Mouse (Mus musculus) bone marrow macrophage, adult 2 months (primary cell): Measurements from ENCODE around the gene Epb41l2. TPM values are rescaled to one million over a fixed set of nuclear protein-coding genes. Genes with fewer than 3 reads are reported as not detected.

Experiments used
- H3K27ac ChIP-seq: 2 replicates; pipeline ENCODE4 v1.5.1; 2012; ENCODE audit warnings: low read depth, low read length; ENCODE audit not compliant: insufficient read depth
- H3K4me1 ChIP-seq: 2 replicates; pipeline ENCODE4 v1.6.1; 2012; ENCODE audit warnings: low read length; ENCODE audit not compliant: control insufficient read depth, insufficient read depth
- H3K4me3 ChIP-seq: 2 replicates; pipeline ENCODE4 v1.5.1; 2012; ENCODE audit warnings: mild to moderate bottlenecking, low read length, moderate library complexity; ENCODE audit not compliant: insufficient read depth
- CTCF ChIP-seq: IDR thresholded peaks from 2 replicates; pipeline ENCODE4 v1.5.1; 2012; ENCODE audit warnings: low read depth, mild to moderate bottlenecking, low read length, moderate library complexity
- POLR2A ChIP-seq: IDR thresholded peaks from 2 replicates; pipeline ENCODE4 v1.6.1; 2012; ENCODE audit warnings: mild to moderate bottlenecking, low read depth, low read length, borderline replicate concordance
- polyA plus RNA-seq: library from polyadenylated mRNA; stranded (reverse); fragments of >200 nt; gene quantifications from 2 replicates; pipeline ENCODE4 v1.2.4, GENCODE M21; 2012; ENCODE audit not compliant: missing spikeins, insufficient read depth, insufficient read length

Gene Epb41l2
- polyA plus RNA-seq, 1 experiment: 97.2 TPM

DNA sequence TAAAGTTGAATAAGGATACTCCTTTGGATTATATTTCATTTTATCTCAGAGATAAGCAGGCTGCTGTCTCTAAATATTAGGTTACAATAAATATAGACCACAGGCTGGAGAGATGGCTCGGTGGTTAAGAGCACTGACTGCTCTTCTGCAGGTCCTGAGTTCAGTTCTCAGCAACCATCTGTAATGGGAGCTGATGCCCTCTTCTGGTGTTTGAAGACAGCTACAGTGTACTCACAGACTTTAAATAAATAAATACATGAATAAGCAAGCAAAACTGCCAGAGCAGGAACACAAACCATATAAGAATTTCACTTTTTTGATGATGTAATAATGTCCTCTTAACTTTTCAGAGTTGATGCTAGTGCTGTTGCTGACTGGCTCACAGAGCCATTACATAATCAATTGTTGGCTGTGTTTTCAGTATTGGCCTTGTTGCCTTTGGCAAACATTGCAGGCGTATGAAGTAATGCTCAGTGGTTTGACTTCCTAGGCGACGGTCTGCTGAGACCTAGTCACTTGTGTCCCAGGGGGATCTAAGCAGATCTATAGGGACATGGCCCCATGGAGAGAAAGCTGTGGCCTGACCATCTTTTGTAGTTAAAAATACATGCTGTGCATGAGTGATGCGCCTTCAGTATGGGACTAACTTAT is 35.8 kb downstream of the Epb41l2 start:
- Histone ChIP-seq H3K4me3 (no peak overlapping the region), H3K4me1 (peaks cover 4% of the 10 kb centered on the region; the same call in 1 of the 2 replicates), H3K27ac (no peak overlapping the region)
- TF ChIP-seq POLR2A (no peak), CTCF (no peak)

DNA sequence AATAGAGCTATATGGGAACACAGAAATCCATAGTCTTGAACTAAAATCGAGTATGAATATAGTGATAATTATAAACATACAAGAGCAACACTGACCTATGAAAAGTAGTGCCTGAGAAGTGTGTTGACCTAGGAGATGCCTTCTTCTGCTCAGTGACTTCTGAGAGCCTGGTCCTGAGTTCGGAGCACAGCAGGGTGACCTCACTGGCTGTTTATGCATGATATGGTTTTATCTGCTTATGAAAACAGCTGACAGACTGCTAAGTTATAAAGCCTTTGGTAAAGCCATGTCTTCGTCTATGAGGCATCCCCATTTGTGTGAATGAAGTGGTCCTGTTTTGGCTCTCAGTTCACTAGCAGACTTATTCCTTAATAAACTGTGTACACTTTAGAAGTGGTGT is 37.3 kb downstream of the Epb41l2 start:
- no peak overlapping the region for H3K27ac ChIP-seq
- peaks cover 4% of the 10 kb centered on the region; the same call in 1 of the 2 replicates for H3K4me1 ChIP-seq
- no peak overlapping the region for H3K4me3 ChIP-seq
- TF ChIP-seq POLR2A: no peak
- no peak for TF ChIP-seq CTCF

DNA sequence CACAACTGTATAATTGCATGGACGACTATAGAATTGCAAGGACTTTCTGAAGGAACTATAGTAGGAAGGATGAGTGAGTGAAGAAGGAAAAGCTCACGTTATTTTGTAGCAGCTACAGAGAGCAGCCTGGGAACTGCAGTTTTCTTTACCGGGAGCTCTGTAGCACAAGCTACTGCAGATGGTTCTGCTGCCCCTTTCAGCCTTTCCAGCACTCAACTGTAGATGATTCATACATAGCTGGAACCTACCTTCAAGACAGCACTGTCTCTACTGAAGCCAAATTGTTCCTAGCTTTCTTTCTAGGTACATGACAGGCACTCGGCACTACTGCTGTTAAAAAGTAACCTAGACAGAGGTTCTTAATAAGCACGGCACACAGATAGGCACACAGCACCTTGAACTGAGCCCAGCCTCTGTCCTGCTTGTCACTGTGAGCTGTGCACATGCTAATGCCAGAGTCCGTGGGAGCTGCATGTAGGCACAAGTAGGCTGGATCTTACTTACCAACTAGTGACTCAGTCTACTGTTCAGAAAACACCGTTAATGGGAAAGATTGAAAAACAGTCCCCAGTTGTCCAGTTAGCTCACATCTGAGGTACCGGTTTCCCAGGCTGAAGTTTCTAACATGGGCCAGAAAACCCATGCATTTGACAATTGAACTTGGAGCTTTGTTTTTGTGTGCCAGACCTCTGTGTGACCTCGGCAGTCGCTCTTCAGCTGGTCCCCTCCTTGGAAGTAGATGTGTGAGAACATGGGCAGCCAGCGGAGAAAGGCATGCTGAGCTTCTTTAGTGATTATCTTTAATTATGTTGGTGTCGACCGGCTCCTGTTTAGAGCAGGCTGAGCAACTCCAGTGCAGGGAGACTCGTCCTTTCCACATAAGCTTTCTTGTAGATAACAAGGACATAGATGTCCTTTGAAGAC is 38.4 kb downstream of the Epb41l2 start:
- H3K4me3 ChIP-seq: no peak overlapping the region
- peaks cover 4% of the 10 kb centered on the region; the same call in 1 of the 2 replicates for H3K4me1 ChIP-seq
- H3K27ac ChIP-seq: no peak overlapping the region
- TF ChIP-seq POLR2A (no peak), CTCF (no peak)

DNA sequence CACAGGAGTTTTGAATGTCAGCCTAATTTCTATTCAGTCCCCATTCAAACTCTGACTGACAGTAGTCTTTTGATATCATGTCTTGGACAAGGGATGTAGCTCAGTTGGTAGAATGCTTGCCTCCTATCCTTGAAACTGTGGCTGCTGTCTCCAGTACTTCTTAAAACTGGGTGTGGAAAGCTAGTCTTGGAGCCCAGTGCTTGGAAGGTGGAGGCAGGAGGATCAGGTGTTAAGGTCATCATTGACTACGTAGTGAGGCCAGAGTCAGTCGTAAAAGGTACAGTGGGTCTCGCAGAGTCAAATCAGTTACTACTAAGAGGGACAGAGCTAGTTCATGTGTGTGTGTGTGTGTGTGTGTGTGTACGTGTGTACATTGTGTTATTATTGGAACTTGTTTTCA is 39.4 kb downstream of the Epb41l2 start:
- Histone ChIP-seq H3K27ac (no peak overlapping the region), H3K4me3 (no peak overlapping the region), H3K4me1 (peaks cover 9% of the 10 kb centered on the region)
- TF ChIP-seq POLR2A: no peak

DNA sequence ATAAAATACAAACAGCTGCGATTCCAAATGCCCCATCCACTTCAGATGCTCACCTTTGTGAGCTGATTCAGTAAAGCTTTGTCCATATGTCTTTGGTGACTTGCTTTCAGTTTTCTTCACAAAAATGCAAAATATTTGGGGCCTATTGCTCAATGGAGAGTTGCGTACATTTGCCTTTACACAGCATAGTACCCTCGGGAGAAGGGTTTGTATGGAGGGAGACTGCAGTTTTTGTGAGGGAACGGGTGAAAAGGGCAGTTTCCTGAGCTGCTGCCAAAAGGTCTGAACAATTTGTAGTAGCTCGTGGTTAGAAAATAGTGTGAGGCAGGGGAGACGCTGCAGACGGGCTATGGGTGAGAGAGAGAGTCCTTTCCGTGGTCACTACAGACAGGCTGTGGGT is 40.5 kb downstream of the Epb41l2 start:
- no peak overlapping the region for H3K27ac ChIP-seq
- peaks cover 10% of the 10 kb centered on the region for H3K4me1 ChIP-seq
- no peak overlapping the region for H3K4me3 ChIP-seq
- TF ChIP-seq CTCF: no peak
- no peak for TF ChIP-seq POLR2A

DNA sequence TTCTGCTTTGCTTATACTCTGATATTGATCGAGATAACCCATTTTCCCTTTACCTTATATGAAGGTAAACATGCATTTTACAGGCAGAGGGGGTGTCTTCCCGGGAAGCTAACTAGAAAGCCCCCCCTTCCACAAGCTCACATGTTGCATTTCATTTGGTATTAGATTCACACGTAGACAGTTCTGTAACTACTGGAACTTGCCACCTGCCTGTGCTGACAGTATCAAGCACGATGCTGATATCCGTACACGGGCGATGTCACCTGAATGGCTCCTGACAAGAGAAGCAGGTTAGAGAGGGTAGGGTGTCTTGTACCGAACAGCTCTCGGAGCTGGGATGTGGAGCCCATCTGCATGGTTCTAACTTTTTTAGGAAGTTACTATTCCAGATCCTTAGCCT is 41.0 kb downstream of the Epb41l2 start:
- no peak overlapping the region for H3K27ac ChIP-seq
- peaks cover 10% of the 10 kb centered on the region for H3K4me1 ChIP-seq
- no peak for TF ChIP-seq CTCF
- TF ChIP-seq POLR2A: no peak
- H3K4me3 ChIP-seq: no peak overlapping the region

DNA sequence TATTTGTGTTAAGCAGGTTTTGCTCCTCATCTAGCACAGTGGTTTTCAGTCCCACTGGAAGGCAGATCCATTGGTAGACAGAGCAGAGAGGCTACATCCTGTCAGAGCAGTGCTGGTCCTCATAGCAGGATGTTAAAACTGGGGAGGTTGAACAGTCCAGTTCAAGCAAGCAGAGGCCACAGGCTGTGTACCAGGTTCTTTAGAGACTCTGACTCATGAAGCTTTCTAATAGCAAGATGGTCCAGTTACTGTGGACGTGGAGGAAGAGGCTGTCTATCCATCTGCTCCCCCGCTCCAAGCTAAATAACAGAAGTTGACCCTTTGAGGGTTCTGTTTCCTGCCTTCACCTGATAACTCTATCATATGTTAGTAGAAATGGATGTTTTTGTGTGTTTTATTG is 41.8 kb downstream of the Epb41l2 start:
- no peak overlapping the region for H3K4me3 ChIP-seq
- no peak for TF ChIP-seq CTCF
- TF ChIP-seq POLR2A: no peak
- peaks cover 10% of the 10 kb centered on the region for H3K4me1 ChIP-seq
- no peak overlapping the region for H3K27ac ChIP-seq

DNA sequence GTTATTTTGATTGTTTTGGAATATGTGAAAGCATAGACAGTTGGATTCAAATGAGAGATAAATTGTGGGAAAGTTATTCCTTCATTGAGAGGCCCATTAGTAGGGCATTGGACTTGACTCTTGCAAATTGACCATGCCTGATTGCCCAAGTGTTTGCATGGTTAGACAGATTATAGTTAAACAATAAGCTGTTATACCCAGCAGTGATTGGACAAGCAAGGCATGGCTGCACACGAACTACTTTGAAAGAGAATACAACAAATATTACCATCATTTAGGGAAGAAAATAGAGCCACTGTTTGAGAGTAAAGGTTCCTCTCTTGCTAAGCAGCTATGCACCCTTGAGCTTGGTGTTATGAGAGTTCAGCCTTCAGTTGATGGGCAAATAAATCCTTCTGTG is 43.3 kb downstream of the Epb41l2 start:
- no peak overlapping the region for H3K27ac ChIP-seq
- peaks cover 10% of the 10 kb centered on the region for H3K4me1 ChIP-seq
- H3K4me3 ChIP-seq: no peak overlapping the region
- TF ChIP-seq CTCF (no peak), POLR2A (no peak)

DNA sequence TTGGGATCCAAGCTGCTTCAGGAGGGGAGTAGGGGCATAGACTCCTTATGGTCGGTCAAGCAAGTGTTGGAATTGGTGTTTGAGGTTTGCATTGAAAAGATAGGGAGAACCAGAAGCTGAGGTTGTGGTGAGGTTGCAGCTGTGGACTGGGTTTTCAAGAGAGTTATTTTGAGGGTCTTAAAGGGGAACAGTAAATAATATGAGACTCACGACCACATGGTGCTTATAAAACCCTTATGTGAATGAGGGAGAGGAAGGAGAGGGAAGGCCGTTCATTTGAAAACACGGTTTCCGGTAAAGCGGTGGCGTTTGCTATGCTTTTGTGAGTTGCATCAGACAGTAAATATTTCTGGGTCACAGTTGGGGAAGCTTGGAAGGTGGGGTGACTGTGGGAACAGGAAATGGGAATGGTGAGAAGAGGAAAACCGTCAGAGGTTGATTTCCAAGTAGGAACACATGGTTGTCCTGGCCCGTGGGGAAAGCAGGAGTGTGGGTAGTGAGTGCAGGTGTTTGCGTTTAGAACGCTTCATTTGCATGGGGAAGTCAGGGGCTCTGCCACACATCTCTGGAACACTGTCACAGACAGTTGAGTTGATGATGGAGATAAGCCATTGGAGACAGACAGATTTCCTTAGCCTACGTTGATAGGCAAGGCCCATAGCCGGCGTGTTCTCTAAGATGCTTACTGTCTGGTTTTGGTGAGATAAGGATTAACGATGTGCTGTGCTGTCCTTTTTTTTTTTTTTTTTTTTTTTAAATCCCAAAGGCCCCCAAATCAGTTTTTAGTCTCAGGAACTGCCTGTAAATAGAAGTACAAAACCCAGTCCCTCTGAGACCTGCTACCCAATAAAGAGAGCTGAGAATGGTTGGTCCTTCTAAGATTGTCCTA is 44.5 kb downstream of the Epb41l2 start:
- Histone ChIP-seq H3K4me3 (no peak overlapping the region), H3K4me1 (peaks cover 10% of the 10 kb centered on the region), H3K27ac (no peak overlapping the region)
- TF ChIP-seq POLR2A (no peak), CTCF (no peak)

DNA sequence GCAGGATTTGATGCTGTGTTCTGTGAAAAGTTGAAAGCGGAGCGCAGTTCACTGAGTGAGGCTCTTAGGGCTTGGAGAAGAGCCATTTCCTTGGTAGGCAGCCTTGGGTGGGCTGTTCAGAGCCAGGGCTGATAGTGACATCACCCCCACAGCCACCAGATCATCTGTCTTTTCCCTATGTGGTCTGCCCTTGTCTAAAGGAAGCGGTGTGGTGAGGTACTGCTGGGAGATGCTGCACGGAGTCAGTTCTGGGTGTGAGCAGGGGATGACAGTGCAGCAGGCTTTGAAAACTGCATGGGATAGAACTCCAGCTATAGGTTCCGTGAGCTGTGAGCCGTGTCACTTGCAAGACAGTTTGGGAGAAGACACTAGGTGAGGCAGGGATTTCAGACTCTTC is 45.1 kb downstream of the Epb41l2 start:
- TF ChIP-seq POLR2A: no peak
- TF ChIP-seq CTCF: no peak
- Histone ChIP-seq H3K27ac (no peak overlapping the region), H3K4me1 (peaks cover 10% of the 10 kb centered on the region), H3K4me3 (no peak overlapping the region)
